Comparison of ENCODE assay signal across 11 mouse cellular contexts in genomic region chr4:136761713-136762380, GRCm38 (mm10).
A peak's percentile ranks its signal among the peaks of the same experiment; 100 is the strongest.
DNase-seq lines count a peak whose midpoint lies in the region; ATAC-seq and TF ChIP-seq lines count a peak whose summit lies in the region.
"Had no signal": no experiment of that assay in that cellular context is flagged by ENCODE, and none has a peak within 500 bp of the region (broad histone marks: within the 10 kb centered on the region; RNA-seq: fewer than 3 reads in every experiment).

No protein-coding gene starts in this region.

- no peak for TF ChIP-seq POLR2A in kidney, adult 2 months (IDR thresholded peaks at IDR 0.05; ENCODE audit: low read depth, low read length)
- no peak for TF ChIP-seq POLR2A in myocyte (IDR thresholded peaks at IDR 0.05; ENCODE audit: insufficient read length, low read depth)

- H3K4me3 ChIP-seq in kidney, embryonic 15.5 days (replicated peaks), result no peak overlapping the region
- H3K4me3 ChIP-seq in kidney, adult 2 months (ENCODE audit: insufficient read depth, low read depth, low read length), result no peak overlapping the region
- H3K4me3 ChIP-seq in embryonic facial prominence, embryonic 13.5 days, result no peak overlapping the region
- H3K4me3 ChIP-seq in hindbrain, postnatal 0 days (ENCODE audit: low read length), result no peak overlapping the region
- no peak overlapping the region for H3K4me3 ChIP-seq in myocyte
- H3K4me3 ChIP-seq: liver, embryonic 15.5 days had no signal

- TF ChIP-seq CTCF in kidney, adult 2 months (conservative IDR thresholded peaks at IDR 0.05; ENCODE audit: insufficient read depth, insufficient read length, low read depth, low read length), result no peak
- TF ChIP-seq CTCF in hindbrain, postnatal 0 days (IDR thresholded peaks at IDR 0.05; ENCODE audit: low read depth), result no peak

- H3K4me2 ChIP-seq in kidney, embryonic 15.5 days, result no peak overlapping the region
- H3K4me2 ChIP-seq in embryonic facial prominence, embryonic 13.5 days, result peak overlapping the region; percentile 9
- no peak overlapping the region for H3K4me2 ChIP-seq in hindbrain, postnatal 0 days (ENCODE audit: low read depth, low read length)
- no peak overlapping the region for H3K4me2 ChIP-seq in myocyte (ENCODE audit: low read depth)
- H3K4me2 ChIP-seq: liver, embryonic 15.5 days had no signal

- no peak for DNase-seq in kidney, adult 2 months
- no peak for DNase-seq in hindbrain, postnatal 0 days (ENCODE audit: low spot score)
- DNase-seq in cerebellum, adult 9-10 months, result no peak
- no peak for DNase-seq in left cerebral cortex, postnatal 10 days (ENCODE audit: extremely low spot score in 1 of 2, low spot score in 2 of 2)
- DNase-seq in ovary, postnatal 10 days (ENCODE audit: low spot score), result no peak
- DNase-seq: adrenal gland, postnatal 25 days; cerebellum, adult 8-10 months had no signal

- H3K36me3 ChIP-seq in kidney, embryonic 15.5 days, result 0 out of 2 replicates have a peak, but pooled peaks cover 6% of the 10 kb centered on the region
- no peaks in the 10 kb centered on the region for H3K36me3 ChIP-seq in kidney, adult 2 months (ENCODE audit: control insufficient read depth, insufficient read depth, low read length)
- H3K36me3 ChIP-seq in embryonic facial prominence, embryonic 13.5 days, result peaks cover 11% of the 10 kb centered on the region
- no peaks in the 10 kb centered on the region for H3K36me3 ChIP-seq in hindbrain, postnatal 0 days (ENCODE audit: insufficient read depth, low read length)
- no peaks in the 10 kb centered on the region for H3K36me3 ChIP-seq in myocyte (ENCODE audit: control insufficient read depth, insufficient read depth)
- H3K36me3 ChIP-seq: liver, embryonic 15.5 days had no signal

- H3K4me1 ChIP-seq in kidney, embryonic 15.5 days, result peaks cover 70% of the 10 kb centered on the region
- no peaks in the 10 kb centered on the region for H3K4me1 ChIP-seq in kidney, adult 2 months (ENCODE audit: control insufficient read depth, insufficient read depth, low read length)
- peaks cover 50% of the 10 kb centered on the region for H3K4me1 ChIP-seq in embryonic facial prominence, embryonic 13.5 days
- peaks cover 16% of the 10 kb centered on the region for H3K4me1 ChIP-seq in hindbrain, postnatal 0 days (ENCODE audit: insufficient read depth, low read length)
- H3K4me1 ChIP-seq: liver, embryonic 15.5 days had no signal

- WGBS in kidney, embryonic 15.5 days, result 22% methylated on average over 18 of the region's 18 CpGs
- WGBS in kidney, adult 2 months, result 45% methylated on average over 18 of the region's 18 CpGs
- WGBS in embryonic facial prominence, embryonic 13.5 days, result 39% methylated on average over 18 of the region's 18 CpGs
- WGBS in hindbrain, postnatal 0 days, result 29% methylated on average over 18 of the region's 18 CpGs

- no peak overlapping the region for H3K9ac ChIP-seq in kidney, embryonic 15.5 days
- H3K9ac ChIP-seq in embryonic facial prominence, embryonic 13.5 days, result peak overlapping the region; percentile 49
- no peak overlapping the region for H3K9ac ChIP-seq in hindbrain, postnatal 0 days (replicated peaks; ENCODE audit: low read length)
- H3K9ac ChIP-seq: liver, embryonic 15.5 days had no signal

- intact Hi-C loops in left cerebral cortex, postnatal 10 days (cut with DNase I), result no loop called here

- no peak for ATAC-seq in kidney, embryonic 15.5 days (replicated peaks; ENCODE audit: low FRiP score)
- no peak for ATAC-seq in embryonic facial prominence, embryonic 13.5 days (ENCODE audit: insufficient number of reproducible peaks, insufficient read depth, low FRiP score, low TSS enrichment, low read depth)
- no peak for ATAC-seq in hindbrain, postnatal 0 days

- H3K9me3 ChIP-seq in kidney, embryonic 15.5 days (replicated peaks), result no peaks in the 10 kb centered on the region
- H3K9me3 ChIP-seq in embryonic facial prominence, embryonic 13.5 days, result no peaks in the 10 kb centered on the region
- no peaks in the 10 kb centered on the region for H3K9me3 ChIP-seq in hindbrain, postnatal 0 days (ENCODE audit: low read length)
- H3K9me3 ChIP-seq: liver, embryonic 15.5 days had no signal

- H3K79me2 ChIP-seq in myocyte (ENCODE audit: control insufficient read depth, insufficient read depth), result no peaks in the 10 kb centered on the region

- peak overlapping the region; percentile 83 for H3K27ac ChIP-seq in kidney, embryonic 15.5 days
- H3K27ac ChIP-seq in kidney, adult 2 months (ENCODE audit: insufficient read depth, low read depth, low read length), result no peak overlapping the region
- peak overlapping the region; percentile 68 for H3K27ac ChIP-seq in embryonic facial prominence, embryonic 13.5 days
- 0 out of 2 replicates have a peak overlapping the region, but pooled peaks have one; percentile 32 for H3K27ac ChIP-seq in hindbrain, postnatal 0 days
- H3K27ac ChIP-seq: liver, embryonic 15.5 days had no signal

- H3ac ChIP-seq in myocyte (ENCODE audit: control insufficient read depth, insufficient read length), result no peak overlapping the region

- H3K27me3 ChIP-seq in kidney, embryonic 15.5 days, result 0 out of 2 replicates have a peak, but pooled peaks cover under 1% of the 10 kb centered on the region
- H3K27me3 ChIP-seq in kidney, adult 2 months (replicated peaks; ENCODE audit: control insufficient read depth, insufficient read depth, low read length), result no peaks in the 10 kb centered on the region
- no peaks in the 10 kb centered on the region for H3K27me3 ChIP-seq in embryonic facial prominence, embryonic 13.5 days
- H3K27me3 ChIP-seq in hindbrain, postnatal 0 days (ENCODE audit: insufficient read depth, low read length), result no peaks in the 10 kb centered on the region
- H3K27me3 ChIP-seq in myocyte (ENCODE audit: control insufficient read depth, insufficient read depth, insufficient read length), result no peaks in the 10 kb centered on the region

TF ChIP-seq in myocyte, 11 proteins besides CTCF, POLR2A, EP300 and RAD21:
- TF ChIP-seq MYOD1 (IDR thresholded peaks at IDR 0.05; ENCODE audit: control insufficient read depth in 1 of 3, insufficient read length in 2 of 3, low read depth in 2 of 3) (peak in 2 of 3 experiments; percentile 8 to 17), POLR2AphosphoS2 (IDR thresholded peaks at IDR 0.05; ENCODE audit: insufficient read length, low read depth) (no peak)
